Mouse (Mus musculus): ENCODE data around the gene Zfp809. TPM values are rescaled to one million over a fixed set of nuclear protein-coding genes. Genes with fewer than 3 reads are reported as not detected.
"Not testable (repeated sequence)": the region's sequence is repeated elsewhere in the genome, so short reads cannot be mapped to it uniquely, and the experiment has no call there.

The Zfp809 gene
- polyA plus RNA-seq (2016; fragmentation: Nextera tagmentation; extraction: Ambion mirVana): 19.1 and 20.0 TPM in 2 replicates

GRCm38 (mm10) chr9:22225581-22226388 lies at the start of gene Zfp809:
Gene Zfp809 (plus strand): TSS chr9:22225714.
- H3K4me2 ChIP-seq: peak within 1 kb of the TSS; percentile 87
- H3K9ac ChIP-seq: peak within 1 kb of the TSS; percentile 89
- under 1% methylated on average over 35 of the region's 35 CpGs for WGBS
- H3K27me3 ChIP-seq (replicated peaks): no peaks in the 10 kb centered on the region
- H3K4me3 ChIP-seq: peak within 1 kb of the TSS; percentile 89
- no peaks in the 10 kb centered on the region for H3K9me3 ChIP-seq (replicated peaks)
- peaks cover 8% of the 10 kb centered on the region; the same call in 1 of the 2 replicates for H3K4me1 ChIP-seq (replicated peaks)
- H3K27ac ChIP-seq (ENCODE audit: poor library complexity, severe bottlenecking): peak within 1 kb of the TSS; percentile 96
- ATAC-seq (ENCODE audit: insufficient number of reproducible peaks, low FRiP score): peak; percentile 98
- H3K36me3 ChIP-seq: peaks cover 4% of the 10 kb centered on the region; the same call in 1 of the 2 replicates

GRCm38 (mm10) chr9:22188025-22188611 lies 37.4 kb upstream of the Zfp809 start, which contains the start of gene Zfp872:
Gene Zfp872 (plus strand): TSS chr9:22188090.
- H3K4me1 ChIP-seq (replicated peaks): no peaks in the 10 kb centered on the region
- H3K9me3 ChIP-seq (replicated peaks): peaks cover 26% of the 10 kb centered on the region
- peak within 1 kb of the TSS; percentile 78 for H3K4me2 ChIP-seq
- 15% methylated on average over 43 of the region's 43 CpGs for WGBS
- H3K27ac ChIP-seq (ENCODE audit: poor library complexity, severe bottlenecking): no peak within 1 kb of the TSS
- peak within 1 kb of the TSS; percentile 45 for H3K4me3 ChIP-seq
- peak within 1 kb of the TSS; percentile 63 for H3K9ac ChIP-seq
- peaks cover 13% of the 10 kb centered on the region; the same call in 1 of the 2 replicates for H3K27me3 ChIP-seq (replicated peaks)
- no peaks in the 10 kb centered on the region for H3K36me3 ChIP-seq
- ATAC-seq (ENCODE audit: insufficient number of reproducible peaks, low FRiP score): peak; percentile 48

GRCm38 (mm10) chr9:22196412-22196811 lies 29.1 kb upstream of the Zfp809 start:
- H3K4me3 ChIP-seq: no peak overlapping the region
- no peak overlapping the region for H3K27ac ChIP-seq (ENCODE audit: poor library complexity, severe bottlenecking)
- 32% methylated on average over 5 of the region's 5 CpGs for WGBS
- H3K9ac ChIP-seq: no peak overlapping the region
- no peaks in the 10 kb centered on the region for H3K27me3 ChIP-seq (replicated peaks)
- no peaks in the 10 kb centered on the region for H3K4me1 ChIP-seq (replicated peaks)
- peaks cover 3% of the 10 kb centered on the region; the same call in 1 of the 2 replicates for H3K36me3 ChIP-seq
- no peak overlapping the region for H3K4me2 ChIP-seq
- no peak for ATAC-seq (ENCODE audit: insufficient number of reproducible peaks, low FRiP score)
- peaks cover 31% of the 10 kb centered on the region for H3K9me3 ChIP-seq (replicated peaks)

GRCm38 (mm10) chr9:22213785-22214194 lies 11.7 kb upstream of the Zfp809 start:
- no peaks in the 10 kb centered on the region for H3K27me3 ChIP-seq (replicated peaks)
- H3K27ac ChIP-seq (ENCODE audit: poor library complexity, severe bottlenecking): no peak overlapping the region
- no peak overlapping the region for H3K4me2 ChIP-seq
- no peak overlapping the region for H3K9ac ChIP-seq
- no peaks in the 10 kb centered on the region for H3K4me1 ChIP-seq (replicated peaks)
- WGBS: 43% methylated on average over 2 of the region's 2 CpGs
- 0 out of 2 replicates have a peak, but pooled peaks cover 2% of the 10 kb centered on the region for H3K9me3 ChIP-seq (replicated peaks)
- no peaks in the 10 kb centered on the region for H3K36me3 ChIP-seq
- no peak for ATAC-seq (ENCODE audit: insufficient number of reproducible peaks, low FRiP score)
- no peak overlapping the region for H3K4me3 ChIP-seq

- no peak overlapping the region for H3K27ac ChIP-seq (ENCODE audit: poor library complexity, severe bottlenecking)
These were observed 11.0 kb upstream of the Zfp809 start for GRCm38 (mm10) chr9:22214549-22214948.

GRCm38 (mm10) chr9:22216705-22217104 lies 8.8 kb upstream of the Zfp809 start:
- 43% methylated on average over 3 of the region's 3 CpGs for WGBS
- 0 out of 2 replicates have a peak, but pooled peaks cover 2% of the 10 kb centered on the region for H3K9me3 ChIP-seq (replicated peaks)
- H3K36me3 ChIP-seq: no peaks in the 10 kb centered on the region
- H3K4me1 ChIP-seq (replicated peaks): no peaks in the 10 kb centered on the region
- H3K9ac ChIP-seq: no peak overlapping the region
- H3K27ac ChIP-seq (ENCODE audit: poor library complexity, severe bottlenecking): no peak overlapping the region
- H3K4me2 ChIP-seq: no peak overlapping the region
- H3K4me3 ChIP-seq: no peak overlapping the region
- no peak for ATAC-seq (ENCODE audit: insufficient number of reproducible peaks, low FRiP score)
- no peaks in the 10 kb centered on the region for H3K27me3 ChIP-seq (replicated peaks)

More at GRCm38 (mm10) chr9:22214549-22214948, 11.0 kb upstream of the Zfp809 start:
- no peaks in the 10 kb centered on the region for H3K36me3 ChIP-seq
- 81% methylated on average over 2 of the region's 2 CpGs for WGBS
- H3K4me2 ChIP-seq: no peak overlapping the region
- H3K9me3 ChIP-seq (replicated peaks): 0 out of 2 replicates have a peak, but pooled peaks cover 2% of the 10 kb centered on the region
- no peak for ATAC-seq (ENCODE audit: insufficient number of reproducible peaks, low FRiP score)
- no peaks in the 10 kb centered on the region for H3K27me3 ChIP-seq (replicated peaks)
- no peak overlapping the region for H3K4me3 ChIP-seq
- no peak overlapping the region for H3K9ac ChIP-seq
- H3K4me1 ChIP-seq (replicated peaks): no peaks in the 10 kb centered on the region

- Histone ChIP-seq H3K9me3 (replicated peaks) (0 out of 2 replicates have a peak, but pooled peaks cover 2% of the 10 kb centered on the region), H3K4me3 (no peak overlapping the region), H3K9ac (no peak overlapping the region), H3K27me3 (replicated peaks) (no peaks in the 10 kb centered on the region), H3K36me3 (no peaks in the 10 kb centered on the region), H3K27ac (ENCODE audit: poor library complexity, severe bottlenecking) (no peak overlapping the region), H3K4me1 (replicated peaks) (no peaks in the 10 kb centered on the region), H3K4me2 (no peak overlapping the region)
- 40% methylated on average over 8 of the region's 8 CpGs for WGBS
- no peak for ATAC-seq (ENCODE audit: insufficient number of reproducible peaks, low FRiP score)
These were observed 7.5 kb upstream of the Zfp809 start for GRCm38 (mm10) chr9:22217858-22218493.

- Histone ChIP-seq H3K36me3 (peaks cover 4% of the 10 kb centered on the region; the same call in 1 of the 2 replicates), H3K4me3 (no peak overlapping the region), H3K27ac (ENCODE audit: poor library complexity, severe bottlenecking) (no peak overlapping the region), H3K9ac (no peak overlapping the region), H3K9me3 (replicated peaks) (no peaks in the 10 kb centered on the region), H3K27me3 (replicated peaks) (no peaks in the 10 kb centered on the region), H3K4me2 (no peak overlapping the region), H3K4me1 (replicated peaks) (peaks cover 8% of the 10 kb centered on the region; the same call in 1 of the 2 replicates)
- no peak for ATAC-seq (ENCODE audit: insufficient number of reproducible peaks, low FRiP score)
- WGBS: 91% methylated on average over 4 of the region's 4 CpGs
These were observed 1.4 kb upstream of the Zfp809 start for GRCm38 (mm10) chr9:22224066-22224465.

GRCm38 (mm10) chr9:22224536-22225503 lies 694 bp upstream of the Zfp809 start:
- peak overlapping the region; percentile 87 for H3K4me2 ChIP-seq
- no peaks in the 10 kb centered on the region for H3K9me3 ChIP-seq (replicated peaks)
- peak overlapping the region; percentile 89 for H3K4me3 ChIP-seq
- WGBS: 23% methylated on average over 16 of the region's 17 CpGs
- 0 out of 2 replicates have a peak overlapping the region, but pooled peaks have one; percentile 47 for H3K9ac ChIP-seq
- peaks cover 8% of the 10 kb centered on the region; the same call in 1 of the 2 replicates for H3K4me1 ChIP-seq (replicated peaks)
- H3K27ac ChIP-seq (ENCODE audit: poor library complexity, severe bottlenecking): peak overlapping the region; percentile 96; the same call in 1 of the 2 replicates
- 0 out of 2 replicates have a peak, but pooled peaks have one; percentile 5 for ATAC-seq (ENCODE audit: insufficient number of reproducible peaks, low FRiP score)
- H3K27me3 ChIP-seq (replicated peaks): no peaks in the 10 kb centered on the region
- H3K36me3 ChIP-seq: peaks cover 4% of the 10 kb centered on the region; the same call in 1 of the 2 replicates

GRCm38 (mm10) chr9:22226389-22226673 lies 817 bp downstream of the Zfp809 start:
- H3K9me3 ChIP-seq (replicated peaks); ATAC-seq (ENCODE audit: insufficient number of reproducible peaks, low FRiP score); H3K27me3 ChIP-seq (replicated peaks); H3K36me3 ChIP-seq: not testable (repeated sequence)
- Histone ChIP-seq H3K27ac (ENCODE audit: poor library complexity, severe bottlenecking) (peak overlapping the region; percentile 96), H3K4me1 (replicated peaks) (peaks cover 10% of the 10 kb centered on the region), H3K4me3 (peak overlapping the region; percentile 89), H3K4me2 (peak overlapping the region; percentile 87), H3K9ac (peak overlapping the region; percentile 89; the same call in 1 of the 2 replicates)
- 50% methylated on average over 7 of the region's 7 CpGs for WGBS
